Mouse (Mus musculus) bone marrow, adult 2 months (tissue): ENCODE data around the gene Sec22c.

ENCODE experiments used
- CTCF ChIP-seq: fragments of 200-500 bp; IDR thresholded peaks from 2 replicates; pipeline ENCODE4 v1.5.1; 2011; ENCODE audit warnings: low read length, control low read depth; ENCODE audit not compliant: control insufficient read depth, insufficient read depth
- POLR2A ChIP-seq: fragments of 200-500 bp; IDR thresholded peaks from 2 replicates; pipeline ENCODE4 v1.6.1; 2011; ENCODE audit warnings: low read depth, mild to moderate bottlenecking, control low read depth, low read length, borderline replicate concordance; ENCODE audit not compliant: control insufficient read depth

- TF ChIP-seq CTCF (no peak), POLR2A (no peak)
Measured at GRCm38 (mm10) chr9:121696626-121697025, 8.7 kb downstream of the Sec22c start.
